Mouse (Mus musculus) CH12.LX (cell line): Measurements from ENCODE around the gene Esr2. TPM values are rescaled to one million over a fixed set of nuclear protein-coding genes. Genes with fewer than 3 reads are reported as not detected.
A peak's percentile ranks its signal among the peaks of the same experiment; 100 is the strongest.

Source experiments
- DNase-seq: peaks from one replicate; pipeline ENCODE4 v3.0.0-alpha.2; 2013; ENCODE audit errors: extremely low read depth
- H3K27ac ChIP-seq: 2 replicates; pipeline ENCODE4 v1.5.1; 2012; ENCODE audit warnings: low read depth, mild to moderate bottlenecking, control low read depth, moderate library complexity; ENCODE audit not compliant: insufficient read depth
- H3K27me3 ChIP-seq: replicated peaks from 2 replicates; pipeline ENCODE3; 2012; ENCODE audit warnings: inconsistent platforms
- H3K36me3 ChIP-seq, 2 experiments: replicated peaks in 1 of 2; 2 replicates each; pipeline versions ENCODE3 to v1.6.1; 2012; ENCODE audit warnings: inconsistent platforms in 1 of 2, low read length in 1 of 2, mild to moderate bottlenecking in 1 of 2, mixed read lengths in 1 of 2, moderate library complexity in 1 of 2; ENCODE audit not compliant: control insufficient read depth in 1 of 2, insufficient read depth in 1 of 2
- H3K4me1 ChIP-seq, 2 experiments: 2 replicates each; pipeline ENCODE4 v1.6.1; 2012; ENCODE audit warnings: inconsistent platforms in 1 of 2, moderate library complexity in 1 of 2; ENCODE audit not compliant: insufficient read depth in 2 of 2, control insufficient read depth in 1 of 2
- H3K4me2 ChIP-seq: 2 replicates; pipeline ENCODE4 v1.6.1; 2012; ENCODE audit warnings: low read depth, mild to moderate bottlenecking, control low read depth; ENCODE audit not compliant: poor library complexity, insufficient read depth, severe bottlenecking
- H3K4me3 ChIP-seq, 3 experiments: fragments of 150-350 bp in 1 of 3; sonication (generic) in 1 of 3; replicated peaks in 1 of 3; 2 replicates each; pipeline versions ENCODE3 to v1.5.1; 2011 to 2012; ENCODE audit warnings: low read depth in 2 of 3, low read length in 2 of 3, mild to moderate bottlenecking in 2 of 3, moderate library complexity in 2 of 3, control low read depth in 1 of 3, improper control_type of control experiment in 1 of 3, inconsistent platforms in 1 of 3, mixed read lengths in 1 of 3; ENCODE audit not compliant: poor library complexity in 1 of 3
- H3K79me2 ChIP-seq: replicated peaks from 2 replicates; pipeline ENCODE4 v1.6.1; 2012; ENCODE audit warnings: mild to moderate bottlenecking, moderate library complexity; ENCODE audit not compliant: control insufficient read depth, poor library complexity, insufficient read depth, severe bottlenecking; ENCODE audit errors: extremely low read depth
- H3K9ac ChIP-seq: 2 replicates; pipeline ENCODE4 v1.6.1; 2012; ENCODE audit warnings: low read depth, mild to moderate bottlenecking, control low read depth, moderate library complexity; ENCODE audit not compliant: insufficient read depth
- H3K9me3 ChIP-seq: replicated peaks from 2 replicates; pipeline ENCODE3; 2012; ENCODE audit warnings: low read length, inconsistent platforms, mixed read lengths
- BHLHE40 ChIP-seq: IDR thresholded peaks from 2 replicates; pipeline ENCODE4 v1.6.1; 2011; ENCODE audit warnings: mild to moderate bottlenecking, low read depth, low read length, improper control_type of control experiment
- CHD2 ChIP-seq: IDR thresholded peaks from 2 replicates; pipeline ENCODE4 v1.6.1; 2011; ENCODE audit warnings: low read length, improper control_type of control experiment
- CTCF ChIP-seq, 2 experiments: IDR thresholded peaks in 1 of 2; conservative IDR thresholded peaks in 1 of 2; 2 replicates each; pipeline ENCODE4 v1.5.1; 2011 to 2012; ENCODE audit warnings: low read depth in 2 of 2, low read length in 2 of 2, improper control_type of control experiment in 1 of 2, inconsistent platforms in 1 of 2, mild to moderate bottlenecking in 1 of 2, moderate library complexity in 1 of 2
- E2F4 ChIP-seq: IDR thresholded peaks from 2 replicates; pipeline ENCODE4 v1.6.1; 2011; ENCODE audit warnings: low read depth, low read length, improper control_type of control experiment; ENCODE audit not compliant: insufficient replicate concordance
- ELF1 ChIP-seq: IDR thresholded peaks from 2 replicates; pipeline ENCODE4 v1.6.1; 2014; ENCODE audit warnings: low read depth, mild to moderate bottlenecking, inconsistent platforms, low read length, improper control_type of control experiment
- ETS1 ChIP-seq: conservative IDR thresholded peaks from 2 replicates; pipeline ENCODE4 v1.6.1; 2012; ENCODE audit warnings: low read depth, mild to moderate bottlenecking, inconsistent platforms, low read length, improper control_type of control experiment, moderate library complexity
- GABPA ChIP-seq: IDR thresholded peaks from 2 replicates; pipeline ENCODE4 v1.6.1; 2012; ENCODE audit warnings: low read depth, low read length, improper control_type of control experiment, inconsistent platforms; ENCODE audit not compliant: insufficient replicate concordance
- IRF4 ChIP-seq: IDR thresholded peaks from 2 replicates; pipeline ENCODE4 v1.6.1; 2014; ENCODE audit warnings: low read depth, mild to moderate bottlenecking, inconsistent platforms, low read length, improper control_type of control experiment
- JUN ChIP-seq: IDR thresholded peaks from 2 replicates; pipeline ENCODE4 v1.6.1; 2011; ENCODE audit warnings: low read depth, mild to moderate bottlenecking, low read length, improper control_type of control experiment, moderate library complexity; ENCODE audit not compliant: insufficient read depth
- KAT2A ChIP-seq: IDR thresholded peaks from 2 replicates; pipeline ENCODE4 v1.6.1; 2012; ENCODE audit warnings: low read length, improper control_type of control experiment, inconsistent platforms; ENCODE audit not compliant: insufficient replicate concordance
- MAX ChIP-seq: IDR thresholded peaks from 2 replicates; pipeline ENCODE4 v1.6.1; 2011; ENCODE audit warnings: low read length, improper control_type of control experiment
- MAZ ChIP-seq: IDR thresholded peaks from 2 replicates; pipeline ENCODE4 v1.6.1; 2012; ENCODE audit warnings: low read depth, mild to moderate bottlenecking, inconsistent platforms, low read length, improper control_type of control experiment, moderate library complexity
- MEF2A ChIP-seq: IDR thresholded peaks from 2 replicates; pipeline ENCODE4 v1.6.1; 2014; ENCODE audit warnings: low read depth, mild to moderate bottlenecking, inconsistent platforms, low read length, improper control_type of control experiment, borderline replicate concordance
- MYC ChIP-seq: IDR thresholded peaks from 2 replicates; pipeline ENCODE4 v1.6.1; 2011; ENCODE audit warnings: low read depth, mild to moderate bottlenecking, improper control_type of control experiment, low read length
- PAX5 ChIP-seq: IDR thresholded peaks from 2 replicates; pipeline ENCODE4 v1.6.1; 2012; ENCODE audit warnings: low read length, inconsistent platforms, mixed read lengths
- POLR2A ChIP-seq: IDR thresholded peaks from 2 replicates; pipeline ENCODE4 v1.6.1; 2011; ENCODE audit warnings: low read depth, mild to moderate bottlenecking, improper control_type of control experiment, low read length
- POLR2AphosphoS2 ChIP-seq: IDR thresholded peaks from 2 replicates; pipeline ENCODE4 v1.6.1; 2011; ENCODE audit warnings: low read depth, low read length, improper control_type of control experiment
- RAD21 ChIP-seq: IDR thresholded peaks from 2 replicates; pipeline ENCODE4 v1.6.1; 2011; ENCODE audit warnings: low read depth, mild to moderate bottlenecking, low read length, improper control_type of control experiment, moderate library complexity
- RCOR1 ChIP-seq: conservative IDR thresholded peaks from 2 replicates; pipeline ENCODE4 v1.6.1; 2012; ENCODE audit warnings: low read depth, mild to moderate bottlenecking, inconsistent platforms, low read length, improper control_type of control experiment
- SIN3A ChIP-seq: IDR thresholded peaks from 2 replicates; pipeline ENCODE4 v1.6.1; 2012; ENCODE audit warnings: low read length, improper control_type of control experiment, inconsistent platforms
- SMC3 ChIP-seq: IDR thresholded peaks from 2 replicates; pipeline ENCODE4 v1.6.1; 2011; ENCODE audit warnings: low read depth, low read length, improper control_type of control experiment
- TCF12 ChIP-seq: IDR thresholded peaks from 2 replicates; pipeline ENCODE4 v1.6.1; 2014; ENCODE audit warnings: low read depth, mild to moderate bottlenecking, inconsistent platforms, low read length, improper control_type of control experiment
- USF1 ChIP-seq: IDR thresholded peaks from 2 replicates; pipeline ENCODE4 v1.6.1; 2014; ENCODE audit warnings: low read depth, mild to moderate bottlenecking, inconsistent platforms, low read length, improper control_type of control experiment
- ZC3H11A ChIP-seq: IDR thresholded peaks from 2 replicates; pipeline ENCODE4 v1.6.1; 2012; ENCODE audit warnings: low read depth, mild to moderate bottlenecking, inconsistent platforms, low read length, improper control_type of control experiment
- ZMIZ1 ChIP-seq: IDR thresholded peaks from 2 replicates; pipeline ENCODE4 v1.6.1; 2012; ENCODE audit warnings: low read depth, mild to moderate bottlenecking, inconsistent platforms, low read length, improper control_type of control experiment
- dilution Hi-C: fragments of 300-500 bp; cut with MboI; formaldehyde crosslinking; loops from 2 replicates; pipeline ENCODE4 v1.14.3; 2020; ENCODE audit warnings: low sequenced_read_pairs; ENCODE audit not compliant: extremely low pct_unique_long_range_greater_than_20kb, extremely low pct_ligation_motif_present
- in situ Hi-C: fragments of 300-500 bp; cut with MboI; formaldehyde crosslinking; loops from 3 replicates; pipeline ENCODE4 v1.14.3; 2019; ENCODE audit warnings: low sequenced_read_pairs, low pct_ligation_motif_present, low pct_unique_long_range_greater_than_20kb, mixed read lengths
- polyA plus RNA-seq: library from polyadenylated mRNA; unstranded; fragments of >175 nt; gene quantifications from 2 replicates; pipeline ENCODE4 v1.2.1, GENCODE M21; 2012; ENCODE audit warnings: low read depth; ENCODE audit not compliant: insufficient read length
- total RNA-seq, 2 experiments: library from RNA; depleted of rRNA; stranded (reverse); fragments of 300-350 nt in 1 of 2; fragments of >200 nt in 1 of 2; gene quantifications; 2 replicates each; pipeline ENCODE4 v1.2.3; 2012 to 2014

Gene Esr2
- total and polyA plus RNA-seq, 3 experiments = 0.04 TPM; not detected in 2

GRCm38 (mm10) chr12:76200326-76200725, 23.3 kb upstream of the Esr2 start:
- DNase-seq = no peak
- dilution Hi-C loops (no loop called here), in situ Hi-C loops (no loop called here)
- H3K4me2 ChIP-seq = no peak overlapping the region
- H3K79me2 ChIP-seq = no peaks in the 10 kb centered on the region
- no peaks in the 10 kb centered on the region for H3K27me3 ChIP-seq
- no peak overlapping the region for H3K27ac ChIP-seq
- peak; percentile 11; the same call in 1 of the 2 replicates for TF ChIP-seq SMC3
- TF ChIP-seq RAD21 = peak; percentile 44
- TF ChIP-seq CTCF (conservative IDR thresholded peaks at IDR 0.05 in 1 of 2, IDR thresholded peaks at IDR 0.05 in 1 of 2; ENCODE audit: low read depth in 2 of 2, low read length in 2 of 2) = peak in 1 of 2 experiments; percentile 38; a peak in 2 of 4 replicates
- TF ChIP-seq MYC = no peak
- H3K4me1 ChIP-seq = peaks cover 0 to 14% of the 10 kb centered on the region in 2 experiments; a peak in 2 of 4 replicates
- H3K36me3 ChIP-seq = no peaks in the 10 kb centered on the region
- no peak overlapping the region for H3K9ac ChIP-seq
- no peak overlapping the region for H3K4me3 ChIP-seq
- no peaks in the 10 kb centered on the region for H3K9me3 ChIP-seq

DNA sequence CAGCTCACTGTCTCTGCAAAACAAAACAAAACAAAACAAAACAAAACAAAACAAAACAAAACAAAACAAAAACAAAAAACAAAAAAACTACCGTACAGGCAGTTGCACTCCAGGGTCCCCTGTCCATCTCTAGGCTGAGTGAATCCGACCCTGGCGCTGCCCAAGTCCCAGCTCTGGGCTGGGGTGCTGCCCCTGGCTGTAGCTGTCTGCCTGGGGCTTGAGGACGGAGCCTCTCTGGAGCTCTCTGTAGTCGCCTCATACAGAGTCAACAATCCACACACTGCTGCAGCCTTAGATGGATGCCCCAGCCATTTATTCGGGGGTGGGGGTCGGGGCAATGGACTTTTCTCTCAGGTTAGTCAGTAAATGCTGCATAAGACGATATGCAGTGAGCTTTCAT, 20.0 kb upstream of the Esr2 start:
- DNase-seq = no peak
- no peak overlapping the region for H3K4me3 ChIP-seq
- no peaks in the 10 kb centered on the region for H3K36me3 ChIP-seq
- in situ Hi-C loops (loop anchor here (5.0 to 25.0 kb wide), 2 partner anchors 130 to 410 kb away; no protein-coding TSS in a partner anchor), dilution Hi-C loops (no loop called here)
- H3K4me1 ChIP-seq = peaks cover 0 to 16% of the 10 kb centered on the region in 2 experiments; a peak in 2 of 4 replicates
- H3K9ac ChIP-seq = no peak overlapping the region
- H3K79me2 ChIP-seq = no peaks in the 10 kb centered on the region
- H3K27me3 ChIP-seq = peaks cover 3% of the 10 kb centered on the region
- TF ChIP-seq ELF1 = no peak
- TF ChIP-seq JUN = no peak
- no peak for TF ChIP-seq E2F4
- TF ChIP-seq USF1 = no peak
- no peak for TF ChIP-seq RCOR1
- TF ChIP-seq CTCF (conservative IDR thresholded peaks at IDR 0.05 in 1 of 2, IDR thresholded peaks at IDR 0.05 in 1 of 2; ENCODE audit: low read depth in 2 of 2, low read length in 2 of 2) = no peak
- H3K9me3 ChIP-seq = no peaks in the 10 kb centered on the region
- H3K27ac ChIP-seq = no peak overlapping the region
- H3K4me2 ChIP-seq = no peak overlapping the region; the same call in 1 of the 2 replicates

GRCm38 (mm10) chr12:76196709-76197054, 19.6 kb upstream of the Esr2 start:
- H3K9me3 ChIP-seq = no peaks in the 10 kb centered on the region
- in situ Hi-C loops (loop anchor here (5.0 to 25.0 kb wide), 2 partner anchors 131 to 409 kb away; no protein-coding TSS in a partner anchor), dilution Hi-C loops (no loop called here)
- H3K4me3 ChIP-seq = peak overlapping the region in 1 of 3 experiments; percentile 37
- H3K4me1 ChIP-seq = peaks cover 0 to 16% of the 10 kb centered on the region in 2 experiments; a peak in 2 of 4 replicates
- peak overlapping the region; percentile 98 for H3K4me2 ChIP-seq
- H3K79me2 ChIP-seq = no peaks in the 10 kb centered on the region
- DNase-seq = peak; percentile 76
- H3K27ac ChIP-seq = no peak overlapping the region
- H3K27me3 ChIP-seq = peaks cover 3% of the 10 kb centered on the region
- H3K9ac ChIP-seq = peak overlapping the region; percentile 27; the same call in 1 of the 2 replicates
- H3K36me3 ChIP-seq = no peaks in the 10 kb centered on the region
- TF ChIP-seq ZC3H11A = no peak
- no peak for TF ChIP-seq PAX5
- TF ChIP-seq CTCF (conservative IDR thresholded peaks at IDR 0.05 in 1 of 2, IDR thresholded peaks at IDR 0.05 in 1 of 2; ENCODE audit: low read depth in 2 of 2, low read length in 2 of 2) = peak; percentile 72 to 89
- TF ChIP-seq TCF12 = 0 out of 2 replicates have a peak, but pooled peaks have one; percentile 19
- TF ChIP-seq POLR2A = no peak
- TF ChIP-seq MYC = no peak
- TF ChIP-seq BHLHE40 = no peak
- TF ChIP-seq GABPA = no peak
- TF ChIP-seq SIN3A = no peak
- no peak for TF ChIP-seq MEF2A
- no peak for TF ChIP-seq CHD2
- no peak for TF ChIP-seq E2F4
- TF ChIP-seq ZMIZ1 = no peak
- TF ChIP-seq IRF4 = no peak
- TF ChIP-seq MAZ = 0 out of 2 replicates have a peak, but pooled peaks have one; percentile 15
- no peak for TF ChIP-seq POLR2AphosphoS2
- TF ChIP-seq SMC3 = peak; percentile 53
- TF ChIP-seq KAT2A = no peak
- peak; percentile 54 for TF ChIP-seq RAD21
- no peak for TF ChIP-seq USF1
- no peak for TF ChIP-seq MAX
- TF ChIP-seq ETS1 = no peak
